Mouse (Mus musculus) layer of hippocampus, adult 2 months (tissue): ENCODE results near the gene Bmpr2. TPM values are rescaled to one million over a fixed set of nuclear protein-coding genes. Genes with fewer than 3 reads are reported as not detected.
A peak's percentile ranks its signal among the peaks of the same experiment; 100 is the strongest.

ENCODE experiments used
- DNase-seq, 2 experiments: peaks; one replicate each; pipeline ENCODE4 v3.0.0; 2022; ENCODE audit warnings: low spot score in 2 of 2
- H3K27ac ChIP-seq: fragments of 200-600 bp; 2 replicates; pipeline ENCODE4 v1.8.1; 2022
- H3K4me3 ChIP-seq: fragments of 200-600 bp; 2 replicates; pipeline ENCODE4 v1.8.1; 2022; ENCODE audit warnings: mild to moderate bottlenecking
- CTCF ChIP-seq: fragments of 200-600 bp; conservative IDR thresholded peaks from 2 replicates; pipeline ENCODE4 v1.8.1; 2022; ENCODE audit warnings: antibody characterized with exemption, mild to moderate bottlenecking, moderate library complexity
- total RNA-seq, 2 experiments: library from RNA; stranded (reverse); gene quantifications; 2 replicates each; pipeline ENCODE4 v1.2.3; 2021

Bmpr2 gene
- total RNA-seq, 2 experiments from 2014 or later = 90.3 to 91.2 TPM

DNA sequence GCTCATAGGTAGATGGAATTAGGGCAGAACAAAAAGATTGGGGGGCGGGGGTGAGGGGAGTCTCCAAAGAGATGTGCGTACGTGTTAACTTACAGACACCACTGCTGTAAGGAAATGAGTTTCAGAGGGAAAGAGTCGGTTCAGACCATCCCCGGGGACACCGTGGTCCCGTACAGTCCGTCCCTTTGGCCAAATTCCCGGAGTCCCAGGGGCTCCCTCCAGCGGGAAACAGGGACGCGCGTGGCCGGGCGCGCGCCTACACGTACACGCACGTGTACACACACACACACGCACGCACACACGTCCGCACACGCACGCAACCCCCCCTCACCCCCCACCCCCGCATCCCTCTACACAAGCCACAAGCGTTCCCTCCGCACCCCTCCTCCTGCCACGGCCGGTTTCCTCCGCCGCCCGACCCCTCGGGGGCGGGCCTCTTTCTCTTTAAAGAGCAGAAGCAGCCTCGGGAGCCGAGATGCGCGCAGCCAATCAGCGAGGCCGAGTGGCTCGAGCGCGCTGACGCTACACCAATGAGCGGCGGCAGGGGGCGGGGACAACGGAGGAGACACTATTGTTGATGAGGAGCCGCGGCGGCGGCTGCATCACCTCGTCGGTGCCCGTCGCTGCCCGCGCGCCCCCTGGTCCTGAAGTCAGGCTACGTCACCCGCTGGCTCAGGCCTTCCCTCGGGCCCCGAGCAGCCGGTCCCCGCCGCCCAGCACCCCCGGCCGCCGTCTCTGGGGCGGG, 149.4 kb downstream of the Bmpr2 start, which contains the start of gene Fam117b:
Gene Fam117b (plus strand): TSS at position 594 of the 745 bp plus-strand sequence.
- DNase-seq = peak; percentile 97
- peak within 1 kb of the TSS; percentile 99 for H3K27ac ChIP-seq
- peak within 1 kb of the TSS; percentile 90 for H3K4me3 ChIP-seq
- peak; percentile 44 for TF ChIP-seq CTCF

DNA sequence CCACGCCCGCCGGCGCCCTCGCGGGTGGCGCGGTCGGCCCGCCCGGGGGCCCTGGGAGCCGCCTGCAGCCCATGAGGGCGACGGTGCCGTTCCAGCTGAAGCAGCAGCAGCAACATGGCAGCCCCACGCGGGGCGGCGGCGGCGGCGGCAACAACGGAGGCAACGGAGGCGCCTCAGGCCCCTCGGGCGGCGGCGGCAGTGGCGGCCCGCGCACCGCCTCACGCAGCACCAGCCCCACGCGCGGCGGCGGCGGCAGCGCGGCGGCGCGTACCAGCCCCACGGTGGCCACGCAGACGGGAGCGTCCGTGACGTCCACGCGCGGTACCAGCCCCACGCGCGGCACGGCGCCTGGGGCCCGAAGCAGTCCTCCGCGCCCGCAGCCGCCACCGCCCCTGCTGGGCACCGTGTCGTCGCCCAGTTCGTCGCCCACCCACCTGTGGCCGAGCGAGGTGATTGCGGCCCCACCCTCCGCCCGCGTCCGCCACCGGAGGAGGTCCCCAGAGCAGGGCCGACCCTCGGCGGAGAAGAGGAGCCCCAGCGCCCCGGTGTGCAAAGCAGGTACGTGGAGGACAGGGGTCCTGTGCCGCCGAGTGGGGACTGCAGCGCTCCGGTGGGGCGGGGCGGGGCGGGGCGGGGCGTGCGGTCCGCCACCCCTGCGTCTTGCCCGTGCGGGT, 150.1 kb downstream of the Bmpr2 start:
- TF ChIP-seq CTCF = 0 out of 2 replicates have a peak, but pooled peaks have one; percentile 5
- peak; percentile 26 to 63 for DNase-seq
- peak overlapping the region; percentile 90 for H3K4me3 ChIP-seq
- peak overlapping the region; percentile 99 for H3K27ac ChIP-seq

DNA sequence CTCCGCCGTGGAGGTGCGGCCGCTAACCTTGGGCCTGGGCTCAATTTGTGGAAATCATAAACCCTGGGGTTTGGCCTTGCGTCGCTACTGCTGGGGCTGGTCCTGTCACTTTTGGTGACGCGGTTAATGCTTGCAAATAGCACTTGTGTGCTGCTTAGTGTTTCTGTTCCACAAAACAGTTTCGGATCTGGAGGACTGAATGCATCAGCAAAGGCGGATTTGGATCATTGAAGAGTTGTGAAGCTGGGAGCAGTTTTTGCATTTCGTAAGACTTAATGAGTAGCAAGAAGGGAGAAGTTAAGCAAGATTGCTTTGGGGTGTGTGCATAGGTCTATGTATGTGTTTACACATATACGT, 150.6 kb downstream of the Bmpr2 start:
- no peak for TF ChIP-seq CTCF
- Histone ChIP-seq H3K27ac (peak overlapping the region; percentile 99), H3K4me3 (peak overlapping the region; percentile 90)
- peak in 1 of 2 experiments; percentile 24 for DNase-seq

GRCm38 (mm10) chr1:59914799-59915198, 151.6 kb downstream of the Bmpr2 start:
- no peak for TF ChIP-seq CTCF
- Histone ChIP-seq H3K4me3 (peak overlapping the region; percentile 90), H3K27ac (peak overlapping the region; percentile 99; the same call in 1 of the 2 replicates)
- DNase-seq = no peak

DNA sequence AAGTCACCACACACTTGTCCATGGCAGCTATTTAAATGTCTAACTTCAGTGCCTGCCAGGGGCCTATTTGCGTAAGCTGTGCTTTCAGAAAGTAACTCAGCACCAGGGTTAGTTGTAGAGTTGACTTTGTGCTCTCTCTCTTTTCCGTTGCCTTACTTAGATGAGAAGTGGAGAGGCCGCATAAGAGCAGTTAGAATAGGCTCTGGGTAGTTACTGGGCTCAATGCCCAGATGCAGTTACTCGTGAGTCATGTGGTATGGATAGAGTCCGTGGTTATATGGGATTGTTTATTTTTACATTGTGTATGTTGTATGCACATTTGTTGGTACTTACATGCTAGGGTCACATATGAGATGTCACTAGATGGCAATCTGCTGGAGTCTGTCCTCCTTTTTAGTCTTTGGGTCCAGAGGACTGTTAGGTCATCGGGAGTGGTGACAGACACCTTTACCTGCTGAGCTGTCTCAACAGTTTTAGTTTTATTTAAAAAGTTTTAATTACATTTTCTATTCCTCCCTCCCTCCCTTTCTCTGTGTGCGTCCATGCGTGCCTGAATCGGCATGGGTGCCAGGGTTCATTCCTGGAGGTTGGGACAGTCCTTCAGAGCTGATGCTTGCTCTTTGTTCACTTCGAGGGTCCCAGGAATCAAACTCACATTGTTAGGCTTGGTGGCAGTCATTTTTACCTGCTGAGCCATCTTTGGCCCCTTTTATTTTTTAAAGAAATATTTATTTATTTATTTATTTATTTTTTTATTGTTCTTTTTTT, 152.8 kb downstream of the Bmpr2 start:
- TF ChIP-seq CTCF = no peak
- H3K4me3 ChIP-seq = peak overlapping the region; percentile 11; the same call in 1 of the 2 replicates
- no peak overlapping the region for H3K27ac ChIP-seq
- DNase-seq = no peak

GRCm38 (mm10) chr1:59917401-59917800, 154.2 kb downstream of the Bmpr2 start:
- Histone ChIP-seq H3K27ac (no peak overlapping the region), H3K4me3 (no peak overlapping the region)
- no peak for TF ChIP-seq CTCF
- DNase-seq = no peak

DNA sequence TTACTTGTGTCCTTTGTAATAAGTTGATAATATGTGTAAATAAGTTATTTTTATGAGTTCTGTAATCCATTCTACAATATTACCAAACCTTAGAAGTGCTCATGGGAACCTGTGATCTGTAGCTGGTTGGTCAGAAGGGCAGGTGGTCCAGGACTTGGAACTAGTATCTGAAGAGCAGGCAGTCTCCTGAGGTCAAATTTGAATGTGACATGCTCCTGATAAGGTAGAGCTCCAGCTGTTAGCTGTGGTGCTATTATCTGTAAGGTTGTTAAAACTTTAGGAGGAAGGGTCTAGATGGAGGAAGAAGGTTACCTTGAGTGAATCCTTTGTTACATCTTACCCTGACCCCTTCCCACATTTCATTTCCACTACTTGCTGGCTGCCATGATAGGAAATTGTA, 154.9 kb downstream of the Bmpr2 start:
- no peak for TF ChIP-seq CTCF
- no peak for DNase-seq
- no peak overlapping the region for H3K4me3 ChIP-seq
- no peak overlapping the region for H3K27ac ChIP-seq

DNA sequence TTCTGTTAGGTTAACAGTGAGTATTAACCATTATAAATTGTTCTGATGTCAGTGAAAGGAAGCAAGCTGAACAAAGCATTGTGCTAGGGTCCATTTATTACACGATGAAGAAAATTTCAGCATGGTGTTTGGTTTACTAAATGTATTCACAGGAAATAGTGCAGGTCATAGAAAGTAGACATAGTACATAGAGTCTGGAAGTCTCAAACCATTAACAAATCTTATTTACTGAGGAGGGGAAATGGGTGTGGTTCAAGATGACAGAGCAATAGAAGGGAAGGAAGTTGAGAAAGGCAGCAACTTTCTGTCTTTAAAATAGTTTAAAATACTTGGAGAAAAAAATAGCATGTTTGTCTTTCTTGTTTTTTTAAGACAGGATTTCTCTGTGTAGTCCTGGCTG, 160.0 kb downstream of the Bmpr2 start:
- Histone ChIP-seq H3K27ac (no peak overlapping the region), H3K4me3 (no peak overlapping the region)
- DNase-seq = no peak
- TF ChIP-seq CTCF = no peak

DNA sequence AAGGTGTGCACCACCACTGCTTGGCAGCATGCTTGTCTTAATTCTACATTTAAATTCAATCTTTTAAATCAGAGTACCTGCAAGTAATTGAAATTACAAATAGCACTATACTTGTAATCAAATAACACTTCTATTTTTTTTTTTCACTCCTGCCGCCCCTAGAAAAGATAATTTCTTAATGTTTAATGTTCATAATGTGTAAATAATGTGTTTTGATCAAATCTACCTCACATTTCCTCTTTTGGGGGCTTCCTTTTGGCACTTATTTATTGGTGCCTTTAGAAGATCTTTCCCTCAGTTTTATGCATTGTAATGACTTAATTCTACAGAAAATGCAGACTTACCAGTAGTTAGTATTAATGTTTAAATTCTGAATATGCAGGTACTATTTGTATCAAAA, 160.5 kb downstream of the Bmpr2 start:
- Histone ChIP-seq H3K4me3 (no peak overlapping the region), H3K27ac (no peak overlapping the region)
- no peak for DNase-seq
- TF ChIP-seq CTCF = no peak

GRCm38 (mm10) chr1:59924411-59924810, 161.2 kb downstream of the Bmpr2 start:
- TF ChIP-seq CTCF = no peak
- H3K27ac ChIP-seq = no peak overlapping the region
- no peak for DNase-seq

GRCm38 (mm10) chr1:59926021-59926672, 162.9 kb downstream of the Bmpr2 start:
- TF ChIP-seq CTCF = no peak
- Histone ChIP-seq H3K27ac (peak overlapping the region; percentile 68; the same call in 1 of the 2 replicates), H3K4me3 (no peak overlapping the region)
- DNase-seq = no peak

More at GRCm38 (mm10) chr1:59924411-59924810, 161.2 kb downstream of the Bmpr2 start:
- H3K4me3 ChIP-seq = no peak overlapping the region

- peak overlapping the region; percentile 68; the same call in 1 of the 2 replicates for H3K27ac ChIP-seq
- no peak for TF ChIP-seq CTCF
- DNase-seq = no peak
- no peak overlapping the region for H3K4me3 ChIP-seq
Measured at GRCm38 (mm10) chr1:59927131-59927680, 164.0 kb downstream of the Bmpr2 start.

Other genes starting within 250 kb of the Bmpr2 start
- 10 to 100 TPM; 14.5 to 16.1 TPM for gene Gm973, start 247.1 kb upstream of the Bmpr2 start, total RNA-seq
- gene Sumo1, start 92.6 kb upstream of the Bmpr2 start, total RNA-seq = 100 to 1,000 TPM; 117 to 120 TPM
- gene Nop58, start 78.4 kb upstream of the Bmpr2 start, total RNA-seq = 10 to 100 TPM; 65.7 to 69.7 TPM
- 10 to 100 TPM; 55.7 to 57.3 TPM for gene Fam117b, start 149.6 kb downstream of the Bmpr2 start, total RNA-seq